Mouse (Mus musculus): ENCODE measurements around the gene Eif4a3. TPM values are rescaled to one million over a fixed set of nuclear protein-coding genes. Genes with fewer than 3 reads are reported as not detected.
A peak's percentile ranks its signal among the peaks of the same experiment; 100 is the strongest.
"Not testable (repeated sequence)": the region's sequence is repeated elsewhere in the genome, so short reads cannot be mapped to it uniquely, and the experiment has no call there.

Gene Eif4a3
- polyA plus RNA-seq, 1 experiment from 2014 or later, result 257 TPM

DNA sequence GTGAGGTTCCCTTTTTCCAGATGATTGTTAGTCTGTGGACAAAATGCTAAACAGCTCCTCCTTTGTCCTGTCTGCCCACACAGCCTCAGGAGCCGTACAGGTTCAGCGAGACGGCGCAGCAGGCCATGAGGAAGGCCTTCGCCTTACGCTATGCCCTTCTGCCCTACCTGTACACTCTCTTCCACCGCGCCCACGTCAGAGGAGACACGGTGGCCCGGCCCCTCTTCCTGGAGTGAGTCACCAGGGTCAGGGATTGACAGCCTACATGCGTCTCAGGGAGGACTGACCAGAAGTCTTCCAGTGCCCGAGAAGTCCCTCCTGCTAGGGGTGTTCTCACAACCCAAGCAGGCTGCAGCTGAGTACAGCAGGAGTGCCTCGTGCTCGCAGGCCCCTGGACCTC, 18.9 kb downstream of the Eif4a3 start:
- H3K27ac ChIP-seq (replicated peaks; ENCODE audit: low read depth, low read length), result no peak overlapping the region
- H3K4me1 ChIP-seq (ENCODE audit: control insufficient read depth, insufficient read depth, low read length), result no peaks in the 10 kb centered on the region
- no peaks in the 10 kb centered on the region for H3K9me3 ChIP-seq (ENCODE audit: control insufficient read depth, low read length)
- no peaks in the 10 kb centered on the region for H3K27me3 ChIP-seq (ENCODE audit: control insufficient read depth, insufficient read depth, low read length)
- 83% methylated on average over 15 of the region's 15 CpGs for WGBS
- H3K4me2 ChIP-seq (ENCODE audit: low read length), result no peak overlapping the region
- ATAC-seq (ENCODE audit: low FRiP score, low TSS enrichment), result no peak
- no peak overlapping the region for H3K4me3 ChIP-seq (replicated peaks; ENCODE audit: low read depth, low read length)
- DNase-seq, result no peak
- H3K36me3 ChIP-seq (ENCODE audit: control insufficient read depth, insufficient read depth, low read length), result peaks cover 66% of the 10 kb centered on the region
- no peak overlapping the region for H3K9ac ChIP-seq (replicated peaks; ENCODE audit: low read length)

DNA sequence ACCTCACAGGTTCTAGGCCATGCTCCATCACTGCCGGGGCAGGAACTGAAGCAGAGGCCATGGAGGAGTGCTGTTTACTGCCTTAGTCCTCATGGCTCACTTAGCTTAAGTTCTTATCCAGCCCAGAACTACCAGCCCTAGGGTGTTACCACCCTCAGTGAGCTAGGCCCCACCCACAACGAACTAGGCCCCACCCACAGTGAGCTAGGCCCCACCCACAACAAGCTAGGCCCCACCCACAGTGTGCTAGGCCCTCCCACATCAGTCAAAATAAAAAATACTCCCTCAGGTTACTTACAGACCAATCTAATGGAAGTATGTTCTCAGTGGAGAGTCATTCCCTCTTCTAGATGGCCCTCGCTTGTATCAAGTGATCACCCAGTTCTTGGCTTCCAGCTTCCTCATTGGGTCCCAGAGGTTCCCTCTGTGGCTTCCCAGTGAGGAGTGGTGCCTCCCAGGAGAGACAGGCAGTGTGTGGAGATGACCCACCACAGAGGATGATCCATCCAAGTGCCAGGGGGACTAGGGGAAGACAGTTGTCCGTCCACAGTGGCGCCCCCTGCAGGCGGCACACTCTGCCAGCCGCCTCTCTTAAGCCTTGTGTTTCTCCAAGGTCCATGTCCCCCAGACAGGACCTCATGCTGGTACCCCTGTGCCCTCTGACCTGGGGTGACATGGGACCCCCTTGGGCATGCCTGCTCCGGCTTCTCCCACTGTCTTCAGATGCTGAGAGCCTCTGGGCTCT, 26.5 kb downstream of the Eif4a3 start:
- no peaks in the 10 kb centered on the region for H3K27me3 ChIP-seq (ENCODE audit: control insufficient read depth, insufficient read depth, low read length)
- no peak overlapping the region for H3K27ac ChIP-seq (replicated peaks; ENCODE audit: low read depth, low read length)
- 90% methylated on average over 8 of the region's 8 CpGs for WGBS
- peaks cover 48% of the 10 kb centered on the region for H3K36me3 ChIP-seq (ENCODE audit: control insufficient read depth, insufficient read depth, low read length)
- H3K4me3 ChIP-seq (replicated peaks; ENCODE audit: low read depth, low read length), result no peak overlapping the region
- H3K4me2 ChIP-seq (ENCODE audit: low read length), result no peak overlapping the region
- H3K9ac ChIP-seq (replicated peaks; ENCODE audit: low read length), result no peak overlapping the region
- ATAC-seq (ENCODE audit: low FRiP score, low TSS enrichment) (no peak), DNase-seq (no peak)
- no peaks in the 10 kb centered on the region for H3K9me3 ChIP-seq (ENCODE audit: control insufficient read depth, low read length)
- peaks cover 8% of the 10 kb centered on the region for H3K4me1 ChIP-seq (ENCODE audit: control insufficient read depth, insufficient read depth, low read length)

DNA sequence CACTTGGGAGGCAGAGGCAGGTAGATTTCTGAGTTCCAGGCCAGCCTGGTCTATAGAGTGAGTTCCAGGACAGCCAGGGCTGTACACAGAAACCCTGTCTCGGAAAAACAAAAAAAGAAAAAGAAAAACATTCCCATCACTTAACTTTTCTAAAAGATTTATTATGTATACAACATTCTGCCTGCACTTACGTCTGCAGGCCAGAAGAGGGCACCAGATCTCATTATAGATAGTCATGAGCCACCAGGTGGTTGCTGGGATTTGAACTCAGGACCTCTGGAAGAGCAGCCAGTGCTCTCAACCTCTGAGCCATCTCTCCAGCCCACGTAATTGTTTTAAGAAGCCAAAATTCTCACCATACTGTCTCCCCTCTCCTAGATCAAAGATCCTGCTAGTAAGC, 27.4 kb downstream of the Eif4a3 start:
- not testable (repeated sequence) for H3K4me3 ChIP-seq (replicated peaks; ENCODE audit: low read depth, low read length); ATAC-seq (ENCODE audit: low FRiP score, low TSS enrichment)

DNA sequence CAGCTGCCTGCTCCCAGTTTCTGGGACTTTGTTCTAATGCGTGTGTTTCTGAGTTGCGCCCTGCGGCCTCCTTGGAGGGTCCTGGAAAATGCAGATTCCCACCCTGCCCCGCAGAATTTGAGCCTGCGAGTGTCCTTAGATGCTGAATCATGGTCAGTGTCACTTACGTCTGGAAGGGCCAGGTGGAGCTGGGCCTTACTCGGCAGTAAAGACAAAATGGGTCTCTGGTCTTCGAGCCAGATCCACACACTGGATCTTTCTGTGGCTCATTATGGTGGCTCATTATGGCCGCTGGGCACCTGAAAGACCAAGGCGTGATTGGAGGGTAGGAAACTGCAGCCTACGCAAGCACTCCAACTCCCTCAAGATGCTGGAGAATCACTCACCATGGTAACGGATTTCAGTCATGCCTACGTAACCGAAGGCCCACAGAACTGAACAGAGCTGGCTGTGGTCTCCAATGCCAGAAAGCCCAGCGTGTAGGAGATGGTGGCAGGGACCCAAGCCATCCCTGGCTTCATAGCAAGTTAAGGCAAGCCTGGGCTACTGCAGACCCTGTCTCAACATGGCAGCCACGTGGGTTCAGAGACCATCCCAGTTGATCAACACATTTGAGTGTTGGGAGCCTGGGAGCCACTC, 31.2 kb downstream of the Eif4a3 start:
- Histone ChIP-seq H3K4me2 (ENCODE audit: low read length) (peak overlapping the region; percentile 84), H3K9ac (replicated peaks; ENCODE audit: low read length) (peak overlapping the region; percentile 76), H3K27ac (replicated peaks; ENCODE audit: low read depth, low read length) (no peak overlapping the region), H3K27me3 (ENCODE audit: control insufficient read depth, insufficient read depth, low read length) (no peaks in the 10 kb centered on the region), H3K4me3 (replicated peaks; ENCODE audit: low read depth, low read length) (peak overlapping the region; percentile 64), H3K9me3 (ENCODE audit: control insufficient read depth, low read length) (no peaks in the 10 kb centered on the region), H3K36me3 (ENCODE audit: control insufficient read depth, insufficient read depth, low read length) (peaks cover 24% of the 10 kb centered on the region), H3K4me1 (ENCODE audit: control insufficient read depth, insufficient read depth, low read length) (peaks cover 13% of the 10 kb centered on the region)
- DNase-seq (peak; percentile 42), ATAC-seq (ENCODE audit: low FRiP score, low TSS enrichment) (no peak)
- WGBS, result 72% methylated on average over 16 of the region's 16 CpGs

More for the DNA sequence above, 27.4 kb downstream of the Eif4a3 start:
- peaks cover 46% of the 10 kb centered on the region for H3K36me3 ChIP-seq (ENCODE audit: control insufficient read depth, insufficient read depth, low read length)
- H3K9me3 ChIP-seq (ENCODE audit: control insufficient read depth, low read length); H3K4me1 ChIP-seq (ENCODE audit: control insufficient read depth, insufficient read depth, low read length); H3K27me3 ChIP-seq (ENCODE audit: control insufficient read depth, insufficient read depth, low read length); H3K4me2 ChIP-seq (ENCODE audit: low read length); DNase-seq; H3K27ac ChIP-seq (replicated peaks; ENCODE audit: low read depth, low read length); H3K9ac ChIP-seq (replicated peaks; ENCODE audit: low read length): not testable (repeated sequence)
- 54% methylated on average over 3 of the region's 3 CpGs for WGBS

DNA sequence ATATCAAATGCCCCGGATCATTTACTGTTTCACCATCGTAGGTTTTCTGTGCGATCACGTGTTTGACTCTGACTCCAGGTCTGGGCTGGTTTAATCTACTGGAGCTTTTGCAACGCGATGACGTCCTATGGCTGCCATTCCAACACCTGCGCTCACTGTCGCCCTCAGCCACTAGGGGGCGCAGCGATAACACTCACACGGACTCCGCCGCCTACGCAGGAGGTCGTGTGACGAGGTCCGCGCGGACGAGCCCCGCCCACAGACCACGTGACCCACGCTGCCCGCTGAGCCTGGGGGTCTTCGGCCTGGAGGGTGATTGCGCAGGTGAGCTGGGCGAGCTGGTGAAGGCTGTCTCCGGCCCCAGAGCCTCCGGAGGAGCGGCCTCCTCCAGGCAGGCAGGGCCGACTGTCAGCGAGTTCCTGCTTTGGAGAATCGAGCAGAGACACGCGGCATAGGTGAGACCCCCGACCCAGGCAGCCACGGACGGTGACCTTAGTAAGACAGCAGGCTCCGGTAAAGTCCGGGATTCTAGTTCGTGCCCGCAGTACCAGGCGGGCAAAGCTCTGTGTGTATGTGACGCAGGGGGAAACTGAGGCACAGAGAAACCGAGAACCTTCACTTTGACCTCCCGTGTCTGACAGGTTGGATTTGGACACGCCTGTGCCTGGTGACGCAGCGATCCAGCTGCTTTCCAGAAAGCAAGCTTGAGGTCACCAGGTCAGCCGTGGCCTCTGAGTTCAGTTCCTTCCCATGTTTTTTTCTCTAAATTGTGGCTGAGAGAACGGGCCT, 31.9 kb downstream of the Eif4a3 start, which contains the start of gene Gaa:
Gaa (plus strand) TSS at position 120 of the 789 bp plus-strand sequence.
- peak within 1 kb of the TSS; percentile 76 for H3K9ac ChIP-seq (replicated peaks; ENCODE audit: low read length)
- peaks cover 13% of the 10 kb centered on the region for H3K4me1 ChIP-seq (ENCODE audit: control insufficient read depth, insufficient read depth, low read length)
- peak within 1 kb of the TSS; percentile 64 for H3K4me3 ChIP-seq (replicated peaks; ENCODE audit: low read depth, low read length)
- peaks cover 17% of the 10 kb centered on the region for H3K36me3 ChIP-seq (ENCODE audit: control insufficient read depth, insufficient read depth, low read length)
- H3K27me3 ChIP-seq (ENCODE audit: control insufficient read depth, insufficient read depth, low read length), result no peaks in the 10 kb centered on the region
- DNase-seq (peak; percentile 98), ATAC-seq (ENCODE audit: low FRiP score, low TSS enrichment) (peak; percentile 88)
- H3K4me2 ChIP-seq (ENCODE audit: low read length), result peak within 1 kb of the TSS; percentile 84
- WGBS, result 4% methylated on average over 52 of the region's 52 CpGs
- no peaks in the 10 kb centered on the region for H3K9me3 ChIP-seq (ENCODE audit: control insufficient read depth, low read length)
- peak within 1 kb of the TSS; percentile 32 for H3K27ac ChIP-seq (replicated peaks; ENCODE audit: low read depth, low read length)

DNA sequence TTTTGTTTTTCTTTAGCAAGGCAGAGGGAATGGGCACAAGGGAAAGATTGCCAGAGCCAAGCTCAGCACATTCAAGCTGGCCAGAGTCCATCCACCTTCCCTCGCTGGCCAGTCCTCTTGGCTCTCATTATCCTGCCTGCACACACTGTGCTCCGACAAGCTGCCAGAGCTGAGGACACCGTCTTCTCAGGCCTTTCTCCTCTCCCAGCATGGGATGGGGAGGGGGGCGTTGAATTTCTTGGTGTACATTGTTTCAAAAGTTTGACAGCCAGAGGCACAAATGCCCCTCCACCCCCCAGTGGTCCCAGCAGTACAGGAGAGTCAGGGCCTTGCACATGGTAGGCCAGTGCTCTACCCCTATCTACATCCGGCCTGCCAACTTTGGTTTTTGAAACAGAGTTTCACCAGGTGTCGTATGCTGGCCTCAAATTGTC, 32.6 kb downstream of the Eif4a3 start:
- Histone ChIP-seq H3K4me3 (replicated peaks; ENCODE audit: low read depth, low read length) (no peak overlapping the region), H3K9me3 (ENCODE audit: control insufficient read depth, low read length) (no peaks in the 10 kb centered on the region), H3K4me1 (ENCODE audit: control insufficient read depth, insufficient read depth, low read length) (peaks cover 13% of the 10 kb centered on the region), H3K9ac (replicated peaks; ENCODE audit: low read length) (no peak overlapping the region), H3K36me3 (ENCODE audit: control insufficient read depth, insufficient read depth, low read length) (peaks cover 14% of the 10 kb centered on the region), H3K27me3 (ENCODE audit: control insufficient read depth, insufficient read depth, low read length) (no peaks in the 10 kb centered on the region), H3K4me2 (ENCODE audit: low read length) (peak overlapping the region; percentile 84), H3K27ac (replicated peaks; ENCODE audit: low read depth, low read length) (peak overlapping the region; percentile 32; the same call in 1 of the 2 replicates)
- 44% methylated on average over 6 of the region's 6 CpGs for WGBS
- ATAC-seq (ENCODE audit: low FRiP score, low TSS enrichment) (peak; percentile 25; the same call in 1 of the 2 replicates), DNase-seq (no peak)

DNA sequence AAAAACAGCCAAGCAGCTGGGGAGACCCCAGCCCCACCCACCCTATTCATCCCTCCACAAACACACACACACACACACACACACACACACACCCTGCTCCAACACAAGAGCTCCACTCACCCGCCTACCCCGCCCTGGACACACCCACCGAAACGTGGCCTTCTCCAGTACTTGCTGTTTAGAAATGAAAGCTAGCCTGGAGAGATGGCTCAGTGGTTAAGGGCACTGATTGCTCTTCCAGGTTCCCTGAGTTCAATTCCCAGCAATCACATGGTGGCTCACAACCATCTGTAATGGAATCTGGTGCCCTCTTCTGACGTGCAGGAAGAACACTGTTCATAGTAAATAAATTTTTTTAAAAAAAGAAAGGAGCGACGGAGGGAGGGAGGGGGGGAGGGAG, 34.1 kb downstream of the Eif4a3 start:
- H3K4me1 ChIP-seq (ENCODE audit: control insufficient read depth, insufficient read depth, low read length), result peaks cover 13% of the 10 kb centered on the region
- ATAC-seq (ENCODE audit: low FRiP score, low TSS enrichment) (no peak), DNase-seq (no peak)
- no peaks in the 10 kb centered on the region for H3K9me3 ChIP-seq (ENCODE audit: control insufficient read depth, low read length)
- no peak overlapping the region for H3K4me3 ChIP-seq (replicated peaks; ENCODE audit: low read depth, low read length)
- H3K27ac ChIP-seq (replicated peaks; ENCODE audit: low read depth, low read length), result no peak overlapping the region
- H3K27me3 ChIP-seq (ENCODE audit: control insufficient read depth, insufficient read depth, low read length), result no peaks in the 10 kb centered on the region
- no peak overlapping the region for H3K9ac ChIP-seq (replicated peaks; ENCODE audit: low read length)
- 76% methylated on average over 7 of the region's 7 CpGs for WGBS
- H3K36me3 ChIP-seq (ENCODE audit: control insufficient read depth, insufficient read depth, low read length), result peaks cover 8% of the 10 kb centered on the region; the same call in 1 of the 2 replicates
- H3K4me2 ChIP-seq (ENCODE audit: low read length), result no peak overlapping the region

DNA sequence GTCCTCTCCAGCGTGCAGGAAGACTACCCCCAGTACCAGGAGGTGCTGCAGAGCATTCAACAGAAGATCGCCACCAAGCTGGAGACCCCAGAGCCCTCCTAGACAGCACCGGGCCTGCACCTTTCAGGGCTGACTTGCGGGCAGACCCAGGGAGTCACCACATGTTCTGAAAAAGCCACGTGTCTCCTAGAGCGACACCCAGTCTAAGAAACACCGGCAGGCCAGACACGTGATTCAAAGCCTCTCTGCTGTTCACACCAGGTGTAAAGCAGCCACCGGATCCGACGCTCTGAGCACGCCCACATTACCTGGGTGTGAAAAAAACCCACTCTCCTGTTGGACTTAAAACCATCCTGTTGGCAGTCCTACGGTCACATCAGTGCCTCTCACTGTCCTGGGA, 35.5 kb downstream of the Eif4a3 start:
- Histone ChIP-seq H3K27ac (replicated peaks; ENCODE audit: low read depth, low read length) (no peak overlapping the region), H3K36me3 (ENCODE audit: control insufficient read depth, insufficient read depth, low read length) (peaks cover 9% of the 10 kb centered on the region; the same call in 1 of the 2 replicates), H3K4me1 (ENCODE audit: control insufficient read depth, insufficient read depth, low read length) (peaks cover 13% of the 10 kb centered on the region), H3K9ac (replicated peaks; ENCODE audit: low read length) (no peak overlapping the region), H3K27me3 (ENCODE audit: control insufficient read depth, insufficient read depth, low read length) (no peaks in the 10 kb centered on the region), H3K4me3 (replicated peaks; ENCODE audit: low read depth, low read length) (no peak overlapping the region), H3K9me3 (ENCODE audit: control insufficient read depth, low read length) (no peaks in the 10 kb centered on the region), H3K4me2 (ENCODE audit: low read length) (no peak overlapping the region)
- ATAC-seq (ENCODE audit: low FRiP score, low TSS enrichment), result no peak
- DNase-seq, result no peak
- WGBS, result 93% methylated on average over 13 of the region's 13 CpGs
